Mouse (Mus musculus): ENCODE data around the gene Nsd2. TPM values are rescaled to one million over a fixed set of nuclear protein-coding genes. Genes with fewer than 3 reads are reported as not detected.

Nsd2 gene
- polyA plus RNA-seq, 1 experiment from 2014 or later: 116 TPM

Small RNAs within 50 kb of the gene (microRNA-seq; reads per million reads assigned to microRNA genes)
- gene Mir7024: not detected

Other genes starting within 250 kb of the Nsd2 start
- gene Fam53a, start 191.1 kb upstream of the Nsd2 start, polyA plus RNA-seq (2014; fragmentation: Nextera tagmentation; extraction: Ambion mirVana): 53.4 and 59.3 TPM in 2 replicates
- gene Gm9903, start 190.8 kb upstream of the Nsd2 start, polyA plus RNA-seq (2014; fragmentation: Nextera tagmentation; extraction: Ambion mirVana): 0.58 and 0.77 TPM in 2 replicates
- gene Slbp, start 168.2 kb upstream of the Nsd2 start, polyA plus RNA-seq (2014; fragmentation: Nextera tagmentation; extraction: Ambion mirVana): 242 and 267 TPM in 2 replicates
- 238 and 260 TPM in 2 replicates for gene Tacc3, start 162.6 kb upstream of the Nsd2 start, polyA plus RNA-seq (2014; fragmentation: Nextera tagmentation; extraction: Ambion mirVana)
- 38.6 and 39.7 TPM in 2 replicates for gene Tmem129, start 162.3 kb upstream of the Nsd2 start, polyA plus RNA-seq (2014; fragmentation: Nextera tagmentation; extraction: Ambion mirVana)
- gene Fgfr3, start 99.1 kb upstream of the Nsd2 start, polyA plus RNA-seq (2014; fragmentation: Nextera tagmentation; extraction: Ambion mirVana): 61.3 and 72.0 TPM in 2 replicates
- gene Letm1, start 37.9 kb upstream of the Nsd2 start, polyA plus RNA-seq (2014; fragmentation: Nextera tagmentation; extraction: Ambion mirVana): 51.0 and 54.6 TPM in 2 replicates
- 68.4 and 71.5 TPM in 2 replicates for gene Nelfa, start 115.7 kb downstream of the Nsd2 start, polyA plus RNA-seq (2014; fragmentation: Nextera tagmentation; extraction: Ambion mirVana)
- gene Gm1673, start 162.7 kb downstream of the Nsd2 start, polyA plus RNA-seq (2014; fragmentation: Nextera tagmentation; extraction: Ambion mirVana): 199 TPM in 2 replicates
- 1.5 and 2.2 TPM in 2 replicates for gene Nat8l, start 175.3 kb downstream of the Nsd2 start, polyA plus RNA-seq (2014; fragmentation: Nextera tagmentation; extraction: Ambion mirVana)